8 mouse cellular contexts compared by ENCODE assay signal in genomic region chr8:87473314-87473713, GRCm38 (mm10). TPM values are rescaled to one million over a fixed set of nuclear protein-coding genes. Genes with fewer than 3 reads are reported as not detected.
A peak's percentile ranks its signal among the peaks of the same experiment; 100 is the strongest.
DNase-seq lines count a peak whose midpoint lies in the region; ATAC-seq and TF ChIP-seq lines count a peak whose summit lies in the region.

No protein-coding gene starts in this region.

- no peaks in the 10 kb centered on the region for H3K36me3 ChIP-seq in thymus, adult 2 months (ENCODE audit: control insufficient read depth, insufficient read depth, low read length)
- no peaks in the 10 kb centered on the region for H3K36me3 ChIP-seq in hindbrain, embryonic 13.5 days
- no peaks in the 10 kb centered on the region for H3K36me3 ChIP-seq in liver, embryonic 16.5 days (ENCODE audit: control insufficient read depth, insufficient read depth)

- H3K27me3 ChIP-seq in thymus, adult 2 months (ENCODE audit: control insufficient read depth, insufficient read depth, low read length), result peaks cover 20% of the 10 kb centered on the region
- H3K27me3 ChIP-seq in hindbrain, embryonic 13.5 days, result peaks cover 68% of the 10 kb centered on the region
- H3K27me3 ChIP-seq in liver, embryonic 16.5 days (ENCODE audit: control insufficient read depth, insufficient read depth, low read depth, low read length), result peaks cover 74% of the 10 kb centered on the region

- ATAC-seq in hindbrain, embryonic 13.5 days (ENCODE audit: low FRiP score), result no peak; the same call in 1 of the 2 replicates
- ATAC-seq in liver, embryonic 16.5 days (ENCODE audit: low read depth), result no peak

- no peaks in the 10 kb centered on the region for H3K9me3 ChIP-seq in hindbrain, embryonic 13.5 days
- no peaks in the 10 kb centered on the region for H3K9me3 ChIP-seq in liver, embryonic 16.5 days (replicated peaks; ENCODE audit: control insufficient read depth, low read length)

- peak overlapping the region; percentile 90 for H3K4me2 ChIP-seq in hindbrain, embryonic 13.5 days
- peak overlapping the region; percentile 64 for H3K4me2 ChIP-seq in liver, embryonic 16.5 days (ENCODE audit: low read depth, low read length)

- 4% methylated on average over 30 of the region's 30 CpGs for WGBS in thymus, adult 2 months
- 0% methylated on average over 30 of the region's 30 CpGs for WGBS in hindbrain, embryonic 13.5 days
- WGBS in liver, embryonic 16.5 days (ENCODE audit: insufficient replicate concordance), result 3% methylated on average over 30 of the region's 30 CpGs

- peaks cover 10% of the 10 kb centered on the region for H3K4me1 ChIP-seq in thymus, adult 2 months (replicated peaks; ENCODE audit: control insufficient read depth, insufficient read depth, low read length)
- H3K4me1 ChIP-seq in hindbrain, embryonic 13.5 days (replicated peaks), result peaks cover 66% of the 10 kb centered on the region
- peaks cover 11% of the 10 kb centered on the region for H3K4me1 ChIP-seq in liver, embryonic 16.5 days (ENCODE audit: control insufficient read depth, low read depth, low read length)

- peak overlapping the region; percentile 38 for H3K4me3 ChIP-seq in thymus, adult 2 months (ENCODE audit: control insufficient read depth, insufficient read depth, low read length)
- H3K4me3 ChIP-seq in hindbrain, embryonic 13.5 days, result peak overlapping the region; percentile 66
- H3K4me3 ChIP-seq in liver, embryonic 16.5 days (ENCODE audit: low read depth, low read length), result peak overlapping the region; percentile 52

- TF ChIP-seq POLR2A in thymus, adult 2 months (IDR thresholded peaks at IDR 0.05; ENCODE audit: control insufficient read depth, extremely low read depth, insufficient read depth, low read length, poor library complexity), result no peak

- peak; percentile 6 to 28 for DNase-seq in frontal cortex, postnatal 36 days (ENCODE audit: low spot score in 2 of 2)
- DNase-seq in frontal cortex, postnatal 14 days (ENCODE audit: low spot score in 2 of 2), result no peak
- no peak for DNase-seq in thymus, adult 2 months
- DNase-seq in thymus, postnatal 14 days, result no peak
- peak; percentile 64 for DNase-seq in testis, postnatal 14 days (ENCODE audit: low spot score)
- no peak for DNase-seq in urinary bladder, postnatal 36 days (ENCODE audit: low spot score in 2 of 2)

- no peak overlapping the region for H3K27ac ChIP-seq in thymus, adult 2 months (ENCODE audit: control insufficient read depth, insufficient read depth, low read length)
- peak overlapping the region; percentile 84 for H3K27ac ChIP-seq in hindbrain, embryonic 13.5 days
- no peak overlapping the region for H3K27ac ChIP-seq in liver, embryonic 16.5 days (ENCODE audit: low read length)

- H3K9ac ChIP-seq in hindbrain, embryonic 13.5 days, result peak overlapping the region; percentile 77
- H3K9ac ChIP-seq in liver, embryonic 16.5 days (ENCODE audit: low read depth, low read length), result no peak overlapping the region

- TF ChIP-seq CTCF in thymus, adult 2 months (IDR thresholded peaks at IDR 0.05; ENCODE audit: borderline replicate concordance, control insufficient read depth, extremely low read depth, insufficient read depth, low read length, poor library complexity), result no peak

RNA-seq across cellular contexts. Expression of gene Cbln1, which starts 0.9 kb away (rescaled TPM):
- polyA plus RNA-seq in thymus, adult 2 months (2012; rRNA removed), result 0.12 and 0.19 TPM in 2 replicates
- 35.3 and 39.3 TPM in 2 replicates for polyA plus RNA-seq in hindbrain, embryonic 13.5 days (2015; fragmentation: Nextera tagmentation; extraction: Ambion mirVana)
- not detected in 2 replicates for polyA plus RNA-seq in liver, embryonic 16.5 days (2015; fragmentation: Nextera tagmentation; extraction: Ambion mirVana)

Comparison
In these comparisons a context has a peak if more than half of its experiments do, and no peak if none do; other contexts are left out.
1. DNase-seq: peak in frontal cortex, postnatal 36 days (2 of 2) and testis, postnatal 14 days (single experiment); none in frontal cortex, postnatal 14 days (0 of 2), thymus, adult 2 months (single experiment), thymus, postnatal 14 days (single experiment) and urinary bladder, postnatal 36 days (0 of 2).
2. RNA of gene Cbln1, which starts 0.9 kb away (polyA plus RNA-seq): 35.3 to 39.3 TPM in hindbrain, embryonic 13.5 days; 0.12 to 0.19 TPM in thymus, adult 2 months and not detected in liver, embryonic 16.5 days; every median in the first group is over 10 times any median in the second.
3. Peak in every context shown above with its lines, with median percentiles within 50 percentile points of each other: H3K4me3 ChIP-seq.